20 mouse cellular contexts compared by ENCODE assay signal in the genomic region with DNA sequence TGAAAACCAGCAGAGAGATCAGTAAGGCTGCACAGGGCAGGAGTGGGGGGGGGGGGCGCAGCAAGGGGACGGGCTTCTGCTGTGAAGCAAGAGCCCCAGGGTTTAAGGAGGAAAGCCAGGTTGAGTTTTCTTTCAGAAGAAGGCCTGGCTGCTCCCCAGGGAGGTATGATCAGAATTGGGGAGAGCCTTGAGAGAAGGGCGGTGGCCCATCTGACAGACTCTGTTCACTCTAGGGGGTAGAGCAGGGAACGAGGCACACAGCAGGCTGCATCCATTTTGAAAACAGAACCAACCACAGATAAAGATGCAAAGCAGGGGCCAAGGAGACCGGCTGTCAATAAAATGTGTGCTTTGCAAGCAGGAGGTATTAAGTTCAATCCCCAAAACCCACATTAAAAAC.
DNase-seq lines count a peak whose midpoint lies in the region; ATAC-seq lines count a peak whose summit lies in the region.
"Had no signal": no experiment of that assay in that cellular context is flagged by ENCODE, and none has a peak within 500 bp of the region (broad histone marks: within the 10 kb centered on the region; RNA-seq: fewer than 3 reads in every experiment).

No protein-coding gene starts in this region.

- H3K36me3 ChIP-seq in kidney, embryonic 15.5 days, result no peaks in the 10 kb centered on the region
- H3K36me3 ChIP-seq in embryonic facial prominence, embryonic 14.5 days (ENCODE audit: control insufficient read depth, insufficient read depth, low read length), result no peaks in the 10 kb centered on the region
- H3K36me3 ChIP-seq: heart, embryonic 10.5 days had no signal

- WGBS in kidney, embryonic 15.5 days, result 43% methylated on average over 4 of the region's 5 CpGs
- 33% methylated on average over 3 of the region's 5 CpGs for WGBS in embryonic facial prominence, embryonic 14.5 days

- DNase-seq in kidney, postnatal 14 days, result no peak
- DNase-seq in A20 (ENCODE audit: low read depth, low spot score) (peak; percentile 18), ES-CJ7 (ENCODE audit: low read depth, low spot score) (peak; percentile 62), liver (no peak)
- DNase-seq in embryonic facial prominence, embryonic 14.5 days (ENCODE audit: low spot score), result peak; percentile 71
- DNase-seq in adrenal gland, postnatal 4 days (ENCODE audit: low spot score in 2 of 2), result no peak
- DNase-seq: adrenal gland, postnatal 36 days; cerebellum, adult 11 months; cerebellum, adult 9-11 months; gastrocnemius, postnatal 10 days; thymus, adult 18-20 months; thymus, postnatal 36 days had no signal

- H3K4me2 ChIP-seq in kidney, embryonic 15.5 days, result peak overlapping the region; percentile 14
- no peak overlapping the region for H3K4me2 ChIP-seq in embryonic facial prominence, embryonic 14.5 days (ENCODE audit: low read depth, low read length)
- H3K4me2 ChIP-seq: lung, embryonic 14.5 days had no signal

- H3K27me3 ChIP-seq in kidney, embryonic 15.5 days, result no peaks in the 10 kb centered on the region
- no peaks in the 10 kb centered on the region for H3K27me3 ChIP-seq in embryonic facial prominence, embryonic 14.5 days (replicated peaks; ENCODE audit: control insufficient read depth, insufficient read depth, low read length)

- H3K27ac ChIP-seq in kidney, embryonic 15.5 days, result peak overlapping the region; percentile 61; the same call in 1 of the 2 replicates
- H3K27ac ChIP-seq in embryonic facial prominence, embryonic 14.5 days (replicated peaks; ENCODE audit: low read depth, low read length), result peak overlapping the region; percentile 31
- H3K27ac ChIP-seq: heart, embryonic 10.5 days; hindbrain, postnatal 0 days; liver, embryonic 14.5 days had no signal

- H3K4me3 ChIP-seq in kidney, embryonic 15.5 days (replicated peaks), result no peak overlapping the region
- H3K4me3 ChIP-seq in embryonic facial prominence, embryonic 14.5 days (ENCODE audit: low read depth, low read length), result no peak overlapping the region
- H3K4me3 ChIP-seq: heart, embryonic 10.5 days; myocyte had no signal

- H3K9me3 ChIP-seq in kidney, embryonic 15.5 days (replicated peaks), result no peaks in the 10 kb centered on the region
- no peaks in the 10 kb centered on the region for H3K9me3 ChIP-seq in embryonic facial prominence, embryonic 14.5 days (ENCODE audit: control insufficient read depth, low read length)
- H3K9me3 ChIP-seq: heart, embryonic 10.5 days had no signal

- ATAC-seq in kidney, embryonic 15.5 days (replicated peaks; ENCODE audit: low FRiP score), result no peak
- ATAC-seq in embryonic facial prominence, embryonic 14.5 days (ENCODE audit: low read depth), result no peak
- ATAC-seq: hindbrain, postnatal 0 days; intestine, embryonic 16.5 days; midbrain, embryonic 16.5 days had no signal

- H3K9ac ChIP-seq in kidney, embryonic 15.5 days, result no peak overlapping the region
- H3K9ac ChIP-seq in embryonic facial prominence, embryonic 14.5 days (ENCODE audit: low read depth, low read length), result 0 out of 2 replicates have a peak overlapping the region, but pooled peaks have one; percentile 15
- H3K9ac ChIP-seq: liver, embryonic 14.5 days; lung, embryonic 14.5 days had no signal

- peaks cover 25% of the 10 kb centered on the region for H3K4me1 ChIP-seq in kidney, embryonic 15.5 days
- H3K4me1 ChIP-seq in embryonic facial prominence, embryonic 14.5 days (ENCODE audit: control insufficient read depth, insufficient read depth, low read length), result peaks cover 14% of the 10 kb centered on the region; the same call in 1 of the 2 replicates

Comparison
In these comparisons a context has a peak if more than half of its experiments do, and no peak if none do; other contexts are left out.
1. DNase-seq: peak in A20 (single experiment), ES-CJ7 (single experiment) and embryonic facial prominence, embryonic 14.5 days (single experiment); none in kidney, postnatal 14 days (single experiment), liver (single experiment) and adrenal gland, postnatal 4 days (0 of 2).